Mouse (Mus musculus) left cerebral cortex, postnatal 4 days (tissue): ENCODE measurements around the gene Anapc2. TPM values are rescaled to one million over a fixed set of nuclear protein-coding genes. Genes with fewer than 3 reads are reported as not detected.
"Not testable (repeated sequence)": the region's sequence is repeated elsewhere in the genome, so short reads cannot be mapped to it uniquely, and the experiment has no call there.

Experiments
- DNase-seq: peaks from one replicate; pipeline ENCODE4 v3.0.0-alpha.2; 2022
- intact Hi-C: fragments of 180-260 bp; cut with DNase I; formaldehyde crosslinking; loops from one replicate; pipeline ENCODE4 v1.15.1; 2025
- total RNA-seq, 2 experiments: library from RNA; stranded (reverse); gene quantifications; 2 replicates each; pipeline ENCODE4 v1.2.3; 2021

Gene Anapc2
- total RNA-seq, 2 experiments from 2014 or later, result 108 to 121 TPM

GRCm38 (mm10) chr2:25240310-25240709 lies 32.0 kb upstream of the Anapc2 start:
- intact Hi-C loops, result no loop called here
- DNase-seq, result no peak

- intact Hi-C loops, result no loop called here
- DNase-seq, result peak; percentile 61
Measured at GRCm38 (mm10) chr2:25240723-25241437, 31.4 kb upstream of the Anapc2 start.

- intact Hi-C loops, result no loop called here
- no peak for DNase-seq
Measured at GRCm38 (mm10) chr2:25241438-25241775, 30.9 kb upstream of the Anapc2 start.

GRCm38 (mm10) chr2:25242101-25242506 lies 30.2 kb upstream of the Anapc2 start, which contains the start of the genes Rnf208 and Cysrt1:
Gene Rnf208, plus strand, starts transcription at chr2:25242255.
Gene Cysrt1, minus strand, starts transcription at chr2:25242452.
- no peak for DNase-seq
- intact Hi-C loops, result no loop called here

GRCm38 (mm10) chr2:25243342-25243741 lies 28.9 kb upstream of the Anapc2 start:
- intact Hi-C loops, result no loop called here
- DNase-seq, result no peak

- no peak for DNase-seq
- intact Hi-C loops, result no loop called here
Measured at GRCm38 (mm10) chr2:25244144-25244543, 28.1 kb upstream of the Anapc2 start.

GRCm38 (mm10) chr2:25246183-25247072 lies 25.9 kb upstream of the Anapc2 start, which contains the start of gene AL732309.1:
Gene AL732309.1, minus strand, starts transcription at chr2:25246863.
- intact Hi-C loops, result no loop called here

GRCm38 (mm10) chr2:25252331-25252730 lies 19.9 kb upstream of the Anapc2 start:
- DNase-seq, result no peak
- intact Hi-C loops, result no loop called here

More at GRCm38 (mm10) chr2:25246183-25247072, 25.9 kb upstream of the Anapc2 start, which contains the start of gene AL732309.1:
- no peak for DNase-seq

GRCm38 (mm10) chr2:25255284-25255779 lies 16.9 kb upstream of the Anapc2 start, which contains the start of gene Tmem203:
Gene Tmem203, plus strand, starts transcription at chr2:25255439.
- intact Hi-C loops, result loop anchor here (5.0 kb wide), 2 partner anchors 33 to 58 kb away; partner anchors contain the start of genes Tor4a and Tubb4b
- peak; percentile 91 for DNase-seq

GRCm38 (mm10) chr2:25256443-25257109 lies 15.7 kb upstream of the Anapc2 start:
- DNase-seq, result not testable (repeated sequence)

GRCm38 (mm10) chr2:25257250-25257649 lies 15.0 kb upstream of the Anapc2 start:
- intact Hi-C loops, result loop anchor here (5.0 kb wide), 2 partner anchors 35 to 60 kb away; partner anchors contain the start of genes Tor4a and Tubb4b
- not testable (repeated sequence) for DNase-seq

More at GRCm38 (mm10) chr2:25256443-25257109, 15.7 kb upstream of the Anapc2 start:
- intact Hi-C loops, result loop anchor here (5.0 kb wide), 2 partner anchors 34 to 59 kb away; partner anchors contain the start of genes Tor4a and Tubb4b

- DNase-seq, result no peak
- intact Hi-C loops, result loop anchor here (5.0 kb wide), 2 partner anchors 37 to 62 kb away; partner anchors contain the start of genes Tor4a and Tubb4b
Measured at GRCm38 (mm10) chr2:25258887-25259286, 13.4 kb upstream of the Anapc2 start.

GRCm38 (mm10) chr2:25261870-25262269 lies 10.4 kb upstream of the Anapc2 start:
- intact Hi-C loops, result no loop called here

GRCm38 (mm10) chr2:25262291-25262767 lies 9.9 kb upstream of the Anapc2 start, which contains the start of gene Tprn:
Gene Tprn, plus strand, starts transcription at chr2:25262618.
- intact Hi-C loops, result no loop called here
- DNase-seq, result peak; percentile 97

More at GRCm38 (mm10) chr2:25261870-25262269, 10.4 kb upstream of the Anapc2 start:
- DNase-seq, result no peak

GRCm38 (mm10) chr2:25262795-25263622 lies 9.3 kb upstream of the Anapc2 start:
- intact Hi-C loops, result no loop called here
- DNase-seq, result peak; percentile 82

- intact Hi-C loops, result no loop called here
Measured at GRCm38 (mm10) chr2:25263623-25264285, 8.5 kb upstream of the Anapc2 start.

GRCm38 (mm10) chr2:25264286-25264660 lies 8.0 kb upstream of the Anapc2 start:
- DNase-seq, result no peak
- intact Hi-C loops, result no loop called here

More at GRCm38 (mm10) chr2:25263623-25264285, 8.5 kb upstream of the Anapc2 start:
- DNase-seq, result peak; percentile 75

- intact Hi-C loops, result no loop called here
- peak; percentile 80 for DNase-seq
Measured at GRCm38 (mm10) chr2:25264851-25265250, 7.4 kb upstream of the Anapc2 start.
